Mouse (Mus musculus) forebrain, postnatal 0 days (tissue): ENCODE results near the gene Itgb3bp. TPM values are rescaled to one million over a fixed set of nuclear protein-coding genes. Genes with fewer than 3 reads are reported as not detected.

Experiments
- ATAC-seq: fragments of 200-750 bp; cut with Nextera tagmentation; 2 replicates; pipeline ENCODE4 v1.8.0; 2017; ENCODE audit warnings: mild to moderate bottlenecking, moderate library complexity
- DNase-seq: peaks from one replicate; pipeline ENCODE4 v3.0.0-alpha.2; 2015
- H3K27ac ChIP-seq: fragments of 300-500 bp; sonication (generic); 2 replicates; pipeline ENCODE4 v1.5.1; 2014; ENCODE audit warnings: low read depth, mild to moderate bottlenecking, antibody characterized with exemption, low read length, moderate library complexity, mixed read lengths
- H3K27me3 ChIP-seq: fragments of 300-500 bp; sonication (generic); 2 replicates; pipeline ENCODE4 v1.6.1; 2014; ENCODE audit warnings: mild to moderate bottlenecking, low read length, mixed read lengths; ENCODE audit not compliant: insufficient read depth
- H3K36me3 ChIP-seq: fragments of 300-500 bp; sonication (generic); 2 replicates; pipeline ENCODE4 v1.6.1; 2014; ENCODE audit warnings: mild to moderate bottlenecking, moderate library complexity; ENCODE audit not compliant: insufficient read depth
- H3K4me1 ChIP-seq: fragments of 300-500 bp; sonication (generic); 2 replicates; pipeline ENCODE4 v1.6.1; 2014; ENCODE audit warnings: antibody characterized with exemption; ENCODE audit not compliant: insufficient read depth
- H3K4me2 ChIP-seq: fragments of 300-500 bp; sonication (generic); 2 replicates; pipeline ENCODE4 v1.6.1; 2014; ENCODE audit warnings: low read depth, mild to moderate bottlenecking, moderate library complexity
- H3K4me3 ChIP-seq: fragments of 300-500 bp; sonication (generic); 2 replicates; pipeline ENCODE4 v1.5.1; 2014; ENCODE audit warnings: low read depth, low read length, mixed read lengths
- H3K9ac ChIP-seq: fragments of 300-500 bp; sonication (generic); 2 replicates; pipeline ENCODE4 v1.6.1; 2014; ENCODE audit warnings: mild to moderate bottlenecking
- H3K9me3 ChIP-seq: fragments of 300-500 bp; sonication (generic); 2 replicates; pipeline ENCODE4 v1.6.1; 2016; ENCODE audit warnings: low read length
- CTCF ChIP-seq: sonication (generic); IDR thresholded peaks from 2 replicates; pipeline ENCODE4 v1.5.1; 2016; ENCODE audit warnings: antibody characterized with exemption, control low read depth, low read depth
- WGBS: fragments of 180-500 bp; shearing (Covaris S2); extraction: QIAGEN DNeasy Blood & Tissue Kit; methylation state at CpG from one replicate; pipeline ENCODE4 v1.1.7; 2014; 5-methylcytosine and 5-hydroxymethylcytosine counted together
- polyA plus RNA-seq: library from polyadenylated mRNA; unstranded; fragments of >200 nt; fragmentation: Nextera tagmentation; extraction: Ambion mirVana; gene quantifications from 2 replicates; pipeline ENCODE4 v1.2.1, GENCODE M21; 2015
- total RNA-seq: library from RNA; depleted of rRNA; stranded (reverse); fragments of >200 nt; gene quantifications from 2 replicates; pipeline ENCODE4 v1.2.3, GENCODE M21; 2014

The Itgb3bp gene
- total and polyA plus RNA-seq, 2 experiments from 2014 or later = 2.9 to 10.7 TPM

DNA sequence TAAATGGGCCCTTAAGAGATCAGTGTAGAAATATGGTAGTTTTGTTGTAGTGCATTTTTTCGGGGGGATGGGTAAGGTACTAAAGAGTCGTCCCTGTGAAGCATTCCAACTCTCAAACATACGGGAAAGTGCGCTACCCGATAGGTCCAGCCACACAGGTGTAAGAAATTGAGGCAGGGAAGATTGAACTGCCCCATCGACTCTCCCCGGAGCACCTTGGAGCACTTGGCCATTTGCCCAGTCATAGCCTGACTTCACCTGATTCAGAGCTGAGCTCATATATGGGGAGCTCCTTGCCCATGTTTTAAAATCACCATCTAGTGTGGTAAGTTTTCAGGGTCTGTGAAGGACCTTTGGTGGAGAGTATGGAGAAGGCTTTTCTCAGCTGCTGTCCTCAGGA is 5.2 kb upstream of the Itgb3bp start:
- 97% methylated on average over 7 of the region's 7 CpGs for WGBS
- Histone ChIP-seq H3K36me3 (no peaks in the 10 kb centered on the region), H3K9ac (no peak overlapping the region), H3K4me2 (no peak overlapping the region), H3K4me1 (no peaks in the 10 kb centered on the region), H3K27ac (no peak overlapping the region), H3K9me3 (no peaks in the 10 kb centered on the region), H3K4me3 (no peak overlapping the region), H3K27me3 (no peaks in the 10 kb centered on the region)
- DNase-seq (no peak), ATAC-seq (no peak)
- no peak for TF ChIP-seq CTCF

DNA sequence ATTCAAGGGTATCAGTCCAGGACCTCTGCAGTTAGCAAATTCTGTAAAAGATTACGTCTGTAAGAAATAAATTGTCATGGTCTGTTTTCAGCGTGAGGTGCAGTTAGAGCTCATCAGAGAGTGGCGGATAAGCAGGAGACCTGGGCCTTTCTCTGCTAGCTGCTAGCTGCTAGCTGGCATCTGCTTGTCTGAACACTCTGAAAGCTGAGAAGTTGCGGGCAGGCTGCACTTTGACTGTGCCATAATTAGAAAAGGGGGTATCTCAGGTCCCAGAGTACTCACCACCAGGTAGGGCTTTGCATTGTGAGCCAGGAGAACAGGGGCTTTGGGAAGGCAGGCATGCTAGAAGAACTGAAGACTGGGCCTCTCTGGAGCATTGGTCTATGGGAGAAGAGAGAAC is 2.2 kb upstream of the Itgb3bp start:
- H3K4me1 ChIP-seq = 0 out of 2 replicates have a peak, but pooled peaks cover 3% of the 10 kb centered on the region
- no peaks in the 10 kb centered on the region for H3K27me3 ChIP-seq
- H3K36me3 ChIP-seq = no peaks in the 10 kb centered on the region
- H3K27ac ChIP-seq = no peak overlapping the region
- no peaks in the 10 kb centered on the region for H3K9me3 ChIP-seq
- 85% methylated on average over 4 of the region's 4 CpGs for WGBS
- ATAC-seq = no peak
- H3K9ac ChIP-seq = no peak overlapping the region
- no peak for DNase-seq
- H3K4me3 ChIP-seq = no peak overlapping the region
- H3K4me2 ChIP-seq = no peak overlapping the region
- TF ChIP-seq CTCF = no peak

DNA sequence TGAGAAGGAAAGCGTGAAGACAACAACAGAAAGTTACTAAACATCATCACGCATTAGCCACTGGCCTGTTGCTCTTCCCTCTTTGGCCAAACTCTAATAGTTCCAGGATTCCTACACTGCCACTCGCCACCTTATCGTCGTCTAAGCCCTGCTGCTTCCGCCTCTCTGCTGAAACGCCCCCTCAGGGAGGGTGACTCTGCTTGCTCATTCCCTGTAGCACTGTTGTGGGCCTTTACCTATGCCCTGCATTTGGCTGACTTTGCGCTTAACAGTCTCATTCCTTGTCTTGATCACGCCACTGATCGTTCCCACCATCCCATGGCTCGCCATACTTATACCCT is 1.6 kb upstream of the Itgb3bp start:
- no peak for TF ChIP-seq CTCF
- WGBS = 70% methylated on average over 11 of the region's 11 CpGs
- Histone ChIP-seq H3K4me3 (no peak overlapping the region), H3K9ac (no peak overlapping the region), H3K9me3 (no peaks in the 10 kb centered on the region), H3K36me3 (no peaks in the 10 kb centered on the region), H3K4me2 (no peak overlapping the region), H3K27ac (no peak overlapping the region), H3K4me1 (0 out of 2 replicates have a peak, but pooled peaks cover 3% of the 10 kb centered on the region), H3K27me3 (no peaks in the 10 kb centered on the region)
- DNase-seq = no peak
- no peak for ATAC-seq

DNA sequence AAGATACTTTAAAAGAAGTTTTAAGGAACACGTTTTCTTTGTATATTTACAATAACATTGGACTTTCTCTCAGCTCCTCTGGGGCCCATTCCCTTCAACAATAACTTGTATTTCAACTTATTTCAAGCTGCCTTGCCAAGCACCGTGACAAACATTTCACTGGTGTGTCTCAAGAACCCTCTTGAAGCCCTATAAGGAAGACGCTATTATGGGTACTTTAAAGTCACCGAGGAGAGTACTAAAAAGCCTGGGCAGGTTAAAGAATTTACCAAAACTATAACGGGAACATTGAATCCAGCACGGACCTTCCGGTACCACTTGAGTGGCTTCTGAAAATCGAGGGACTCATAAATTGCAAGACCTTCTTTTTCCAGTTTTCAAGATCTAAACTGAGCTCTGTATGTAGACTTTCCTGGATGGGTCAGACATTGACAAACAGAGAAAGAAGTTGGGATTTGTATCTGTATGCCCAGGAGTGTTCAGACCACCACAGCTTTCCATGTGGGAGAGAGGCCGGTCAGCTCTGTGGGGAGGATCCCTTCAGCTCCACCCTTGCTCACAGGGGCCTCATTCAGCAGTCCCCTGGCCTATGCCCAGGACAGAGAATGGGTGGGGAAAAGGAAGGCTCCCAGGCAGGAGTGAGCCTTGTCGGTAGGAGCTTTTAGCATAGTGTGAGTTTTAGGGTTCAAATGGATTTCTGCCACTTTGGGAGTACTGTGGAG is 1.1 kb upstream of the Itgb3bp start:
- H3K36me3 ChIP-seq = no peaks in the 10 kb centered on the region
- H3K4me1 ChIP-seq = 0 out of 2 replicates have a peak, but pooled peaks cover 3% of the 10 kb centered on the region
- H3K4me3 ChIP-seq = peak overlapping the region; percentile 76
- TF ChIP-seq CTCF = no peak
- 48% methylated on average over 10 of the region's 10 CpGs for WGBS
- no peak overlapping the region for H3K27ac ChIP-seq
- H3K9ac ChIP-seq = no peak overlapping the region
- DNase-seq = no peak
- H3K4me2 ChIP-seq = peak overlapping the region; percentile 94
- no peaks in the 10 kb centered on the region for H3K9me3 ChIP-seq
- no peaks in the 10 kb centered on the region for H3K27me3 ChIP-seq
- no peak for ATAC-seq

DNA sequence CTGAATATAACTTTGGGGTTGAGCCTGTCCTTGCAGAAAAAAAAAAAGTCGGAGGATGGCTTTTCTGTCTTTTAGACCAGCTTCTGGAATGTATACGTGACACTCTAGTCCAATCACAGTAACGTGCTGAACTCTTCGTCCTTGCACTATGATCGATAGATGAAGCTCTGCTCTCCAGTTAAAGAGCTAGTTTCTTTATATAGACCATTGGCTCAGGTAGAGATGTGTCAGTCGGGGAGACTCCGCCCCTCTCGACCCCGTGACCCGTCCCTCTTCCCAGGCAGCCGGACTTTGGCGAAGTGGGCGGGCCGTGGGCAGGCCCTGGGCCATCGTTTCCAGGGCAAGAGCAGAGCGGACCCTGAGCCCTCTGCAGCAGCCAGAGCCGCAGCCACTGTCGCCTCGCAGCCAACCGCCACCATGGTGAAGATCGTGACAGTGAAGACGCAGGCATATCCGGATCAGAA is 432 bp downstream of the Itgb3bp start, which contains the start of gene Pgm1:
Gene Pgm1 (plus strand): TSS at position 266 of the 464 bp plus-strand sequence.
- H3K27ac ChIP-seq = peak within 1 kb of the TSS; percentile 69
- H3K4me3 ChIP-seq = peak within 1 kb of the TSS; percentile 76
- no peak for TF ChIP-seq CTCF
- no peak for DNase-seq
- peak within 1 kb of the TSS; percentile 78 for H3K9ac ChIP-seq
- no peaks in the 10 kb centered on the region for H3K36me3 ChIP-seq
- H3K27me3 ChIP-seq = no peaks in the 10 kb centered on the region
- ATAC-seq = peak; percentile 80
- 0 out of 2 replicates have a peak, but pooled peaks cover 3% of the 10 kb centered on the region for H3K4me1 ChIP-seq
- peak within 1 kb of the TSS; percentile 94 for H3K4me2 ChIP-seq
- WGBS = 4% methylated on average over 23 of the region's 23 CpGs
- no peaks in the 10 kb centered on the region for H3K9me3 ChIP-seq

DNA sequence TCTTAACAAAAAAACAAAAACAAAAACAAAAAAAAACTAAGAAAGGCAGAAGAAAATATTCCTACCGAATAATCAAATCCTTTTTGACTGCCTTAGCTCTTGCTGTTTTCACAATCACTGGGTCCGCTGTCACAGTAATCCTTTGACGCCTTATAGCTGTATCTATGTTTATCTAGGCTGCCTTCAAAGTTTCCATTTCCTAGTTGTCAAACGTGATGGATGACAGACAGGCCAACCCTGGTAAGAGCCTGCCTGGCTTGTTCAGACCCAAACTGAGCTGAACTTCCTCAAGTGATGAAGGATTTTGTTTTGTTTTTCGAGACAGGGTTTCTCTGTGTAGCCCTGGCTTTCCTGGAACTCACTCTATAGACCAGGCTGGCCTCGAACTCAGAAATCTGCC is 1.1 kb downstream of the Itgb3bp start:
- Histone ChIP-seq H3K4me1 (0 out of 2 replicates have a peak, but pooled peaks cover 3% of the 10 kb centered on the region), H3K27ac (no peak overlapping the region), H3K27me3 (no peaks in the 10 kb centered on the region), H3K4me3 (no peak overlapping the region), H3K9me3 (no peaks in the 10 kb centered on the region), H3K9ac (no peak overlapping the region), H3K36me3 (no peaks in the 10 kb centered on the region), H3K4me2 (peak overlapping the region; percentile 94; the same call in 1 of the 2 replicates)
- no peak for TF ChIP-seq CTCF
- no peak for ATAC-seq
- 80% methylated on average over 6 of the region's 6 CpGs for WGBS
- DNase-seq = no peak

DNA sequence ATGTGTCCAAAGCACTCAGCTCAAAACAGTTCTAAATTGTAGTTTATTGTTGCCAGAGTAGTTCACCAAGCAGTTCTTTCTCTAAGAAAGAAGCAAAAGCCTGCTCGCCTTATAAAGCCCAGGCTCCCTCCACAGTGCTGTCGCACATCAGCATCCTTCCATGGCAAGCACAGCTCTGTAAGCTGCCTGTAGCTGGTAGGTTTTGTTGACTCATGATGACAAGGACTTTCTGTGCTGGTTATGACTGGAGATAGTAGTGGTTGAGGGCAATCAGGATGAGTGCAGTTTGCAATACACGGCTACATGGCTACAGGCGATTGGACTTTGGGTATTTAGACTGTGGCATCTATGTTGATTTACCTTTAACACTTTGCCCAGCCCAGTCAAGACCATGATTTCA is 3.2 kb downstream of the Itgb3bp start:
- TF ChIP-seq CTCF = no peak
- H3K9ac ChIP-seq = no peak overlapping the region
- no peaks in the 10 kb centered on the region for H3K36me3 ChIP-seq
- H3K27ac ChIP-seq = no peak overlapping the region
- no peaks in the 10 kb centered on the region for H3K27me3 ChIP-seq
- ATAC-seq (no peak), DNase-seq (no peak)
- no peak overlapping the region for H3K4me2 ChIP-seq
- WGBS = 88% methylated on average over 4 of the region's 4 CpGs
- no peak overlapping the region for H3K4me3 ChIP-seq
- H3K4me1 ChIP-seq = 0 out of 2 replicates have a peak, but pooled peaks cover 3% of the 10 kb centered on the region
- no peaks in the 10 kb centered on the region for H3K9me3 ChIP-seq
